Mouse (Mus musculus) limb, embryonic 15.5 days (tissue): ENCODE results near the gene Ankrd60. TPM values are rescaled to one million over a fixed set of nuclear protein-coding genes. Genes with fewer than 3 reads are reported as not detected.

Source experiments
- ATAC-seq: fragments of 200-750 bp; cut with Nextera tagmentation; 2 replicates; pipeline ENCODE4 v1.8.0; 2017; ENCODE audit warnings: low read depth, moderate TSS enrichment; ENCODE audit not compliant: insufficient number of reproducible peaks, low FRiP score, low TSS enrichment
- H3K27ac ChIP-seq: fragments of 300-500 bp; sonication (generic); 2 replicates; pipeline ENCODE4 v1.5.1; 2015; ENCODE audit warnings: moderate library complexity, mild to moderate bottlenecking, inconsistent platforms
- H3K27me3 ChIP-seq: fragments of 300-500 bp; sonication (generic); 2 replicates; pipeline ENCODE4 v1.6.1; 2015; ENCODE audit warnings: inconsistent platforms
- H3K36me3 ChIP-seq: fragments of 300-500 bp; sonication (generic); 2 replicates; pipeline ENCODE4 v1.6.1; 2015; ENCODE audit warnings: inconsistent platforms
- H3K4me1 ChIP-seq: fragments of 300-500 bp; sonication (generic); 2 replicates; pipeline ENCODE4 v1.6.1; 2015; ENCODE audit warnings: inconsistent platforms
- H3K4me2 ChIP-seq: fragments of 300-500 bp; sonication (generic); 2 replicates; pipeline ENCODE4 v1.6.1; 2015; ENCODE audit warnings: mild to moderate bottlenecking, inconsistent platforms
- H3K4me3 ChIP-seq: fragments of 300-500 bp; sonication (generic); 2 replicates; pipeline ENCODE4 v1.5.1; 2015; ENCODE audit warnings: mild to moderate bottlenecking, inconsistent platforms
- H3K9ac ChIP-seq: fragments of 300-500 bp; sonication (generic); 2 replicates; pipeline ENCODE4 v1.6.1; 2015; ENCODE audit warnings: inconsistent platforms
- H3K9me3 ChIP-seq: fragments of 300-500 bp; sonication (generic); 2 replicates; pipeline ENCODE4 v1.6.1; 2016; ENCODE audit warnings: inconsistent platforms
- WGBS: fragments of 180-500 bp; shearing (Covaris S2); methylation state at CpG from one replicate; pipeline ENCODE4 v1.1.7; 2015; 5-methylcytosine and 5-hydroxymethylcytosine counted together
- polyA plus RNA-seq: library from polyadenylated mRNA; unstranded; fragments of >200 nt; fragmentation: Nextera tagmentation; extraction: Ambion mirVana; gene quantifications from 2 replicates; pipeline ENCODE4 v1.2.1, GENCODE M21; 2015

The Ankrd60 gene
- polyA plus RNA-seq, result not detected in 2 replicates

DNA sequence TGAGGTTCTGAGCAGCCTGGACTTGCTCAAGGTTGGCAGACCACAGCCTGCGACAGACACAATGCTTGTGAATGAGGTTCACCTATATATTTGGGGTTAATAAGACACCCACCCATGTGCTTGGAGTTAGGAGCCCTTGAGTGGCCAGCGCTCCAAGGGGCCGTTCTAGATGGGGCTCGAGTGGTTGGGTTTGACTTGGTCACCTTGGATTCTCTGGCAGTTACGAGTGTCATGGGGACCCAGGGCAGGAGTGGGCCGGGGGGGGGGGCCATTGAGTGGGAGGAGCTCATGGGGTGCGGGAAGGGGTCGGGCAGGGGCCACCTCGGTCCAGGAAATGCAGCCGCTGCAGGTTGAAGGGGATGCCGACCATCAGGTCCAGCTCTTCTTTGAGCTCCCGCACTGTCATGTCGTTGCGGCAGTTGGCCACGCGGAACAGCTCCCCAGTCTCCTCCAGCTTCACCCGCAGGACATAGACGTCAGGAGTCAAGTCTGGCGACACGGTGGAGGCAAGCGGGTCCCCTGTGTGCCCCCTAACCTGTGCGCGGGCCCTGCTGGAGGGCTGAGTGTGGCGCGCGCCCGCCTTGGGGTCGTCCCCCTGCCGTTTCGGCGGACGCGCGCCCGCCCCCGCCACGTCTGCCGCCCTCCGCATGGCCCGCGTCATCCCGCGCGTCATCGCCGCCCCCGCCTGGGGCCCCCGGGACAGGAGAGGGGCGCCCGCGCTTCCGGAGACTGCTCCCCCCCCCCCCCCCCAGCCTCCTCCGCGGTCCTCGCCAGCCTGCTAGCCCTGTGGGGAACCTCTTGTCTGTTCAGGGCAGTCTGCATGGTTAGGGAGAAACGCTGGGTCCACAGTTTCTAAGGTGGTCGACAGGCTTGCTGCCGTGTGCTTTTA, at the start of gene Ankrd60:
Gene Ankrd60, minus strand, starts transcription at position 697 of the 889 bp plus-strand sequence.
- H3K9ac ChIP-seq, result 0 out of 2 replicates have a peak within 1 kb of the TSS, but pooled peaks have one; percentile 1
- H3K4me2 ChIP-seq, result peak within 1 kb of the TSS; percentile 76
- peaks cover 10% of the 10 kb centered on the region for H3K4me1 ChIP-seq
- H3K36me3 ChIP-seq, result no peaks in the 10 kb centered on the region
- peak within 1 kb of the TSS; percentile 43 for H3K4me3 ChIP-seq
- no peak within 1 kb of the TSS for H3K27ac ChIP-seq
- no peaks in the 10 kb centered on the region for H3K9me3 ChIP-seq
- peaks cover 15% of the 10 kb centered on the region for H3K27me3 ChIP-seq
- 9% methylated on average over 55 of the region's 58 CpGs for WGBS
- ATAC-seq, result peak; percentile 64; the same call in 1 of the 2 replicates

GRCm38 (mm10) chr2:173625786-173626185, 47.6 kb upstream of the Ankrd60 start:
- H3K27me3 ChIP-seq, result no peaks in the 10 kb centered on the region
- H3K4me2 ChIP-seq, result no peak overlapping the region
- no peak overlapping the region for H3K4me3 ChIP-seq
- 90% methylated on average over 3 of the region's 3 CpGs for WGBS
- H3K36me3 ChIP-seq, result no peaks in the 10 kb centered on the region; the same call in 1 of the 2 replicates
- H3K4me1 ChIP-seq, result peaks cover 19% of the 10 kb centered on the region
- H3K27ac ChIP-seq, result no peak overlapping the region
- H3K9me3 ChIP-seq, result no peaks in the 10 kb centered on the region
- no peak overlapping the region for H3K9ac ChIP-seq
- ATAC-seq, result no peak

- H3K9ac ChIP-seq, result no peak overlapping the region
- 45% methylated on average over 7 of the region's 7 CpGs for WGBS
- H3K4me2 ChIP-seq, result no peak overlapping the region
- H3K9me3 ChIP-seq, result no peaks in the 10 kb centered on the region
- H3K4me1 ChIP-seq, result peaks cover 19% of the 10 kb centered on the region
- H3K36me3 ChIP-seq, result peaks cover 6% of the 10 kb centered on the region; the same call in 1 of the 2 replicates
- H3K4me3 ChIP-seq, result no peak overlapping the region
- ATAC-seq, result no peak
- 0 out of 2 replicates have a peak overlapping the region, but pooled peaks have one; percentile 33 for H3K27ac ChIP-seq
- no peaks in the 10 kb centered on the region for H3K27me3 ChIP-seq
Measured at GRCm38 (mm10) chr2:173624667-173625066, 46.5 kb upstream of the Ankrd60 start.

GRCm38 (mm10) chr2:173622173-173622601, 44.0 kb upstream of the Ankrd60 start:
- Histone ChIP-seq H3K9ac (no peak overlapping the region), H3K4me2 (no peak overlapping the region), H3K27me3 (no peaks in the 10 kb centered on the region), H3K4me1 (peaks cover 19% of the 10 kb centered on the region), H3K27ac (0 out of 2 replicates have a peak overlapping the region, but pooled peaks have one; percentile 11), H3K4me3 (no peak overlapping the region), H3K36me3 (peaks cover 7% of the 10 kb centered on the region; the same call in 1 of the 2 replicates), H3K9me3 (no peaks in the 10 kb centered on the region)
- ATAC-seq, result no peak
- 60% methylated on average over 7 of the region's 7 CpGs for WGBS

DNA sequence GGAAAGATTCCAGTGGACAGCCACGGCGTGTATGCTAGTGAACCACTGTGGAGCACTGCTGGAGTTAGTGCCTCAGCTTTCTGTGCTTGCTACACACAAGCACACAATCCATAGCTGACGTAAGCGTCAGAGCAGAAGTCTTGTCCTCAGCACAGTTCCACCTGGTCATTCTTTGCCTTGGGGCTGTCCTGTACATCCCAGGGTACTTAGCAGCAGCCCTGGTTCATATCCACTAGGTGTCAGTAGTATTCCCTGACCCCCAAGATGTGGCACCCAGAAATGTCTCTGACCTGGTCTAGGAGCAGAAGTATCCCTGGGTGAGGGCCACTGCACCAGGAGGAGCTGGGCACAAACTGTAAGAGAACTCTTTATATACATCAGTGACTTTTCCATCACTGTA, 42.5 kb upstream of the Ankrd60 start:
- Histone ChIP-seq H3K4me2 (no peak overlapping the region), H3K9ac (no peak overlapping the region), H3K27me3 (no peaks in the 10 kb centered on the region), H3K27ac (no peak overlapping the region), H3K9me3 (no peaks in the 10 kb centered on the region), H3K36me3 (peaks cover 9% of the 10 kb centered on the region; the same call in 1 of the 2 replicates), H3K4me3 (no peak overlapping the region), H3K4me1 (peaks cover 19% of the 10 kb centered on the region)
- WGBS, result 93% methylated on average over 4 of the region's 4 CpGs
- ATAC-seq, result no peak

GRCm38 (mm10) chr2:173619132-173619531, 41.0 kb upstream of the Ankrd60 start:
- peaks cover 21% of the 10 kb centered on the region for H3K36me3 ChIP-seq
- H3K9ac ChIP-seq, result no peak overlapping the region
- peaks cover 11% of the 10 kb centered on the region for H3K4me1 ChIP-seq
- no peak overlapping the region for H3K4me2 ChIP-seq
- no peak overlapping the region for H3K4me3 ChIP-seq
- no peak overlapping the region for H3K27ac ChIP-seq
- H3K27me3 ChIP-seq, result no peaks in the 10 kb centered on the region
- H3K9me3 ChIP-seq, result no peaks in the 10 kb centered on the region
- ATAC-seq, result no peak
- WGBS, result 85% methylated on average over 5 of the region's 5 CpGs

DNA sequence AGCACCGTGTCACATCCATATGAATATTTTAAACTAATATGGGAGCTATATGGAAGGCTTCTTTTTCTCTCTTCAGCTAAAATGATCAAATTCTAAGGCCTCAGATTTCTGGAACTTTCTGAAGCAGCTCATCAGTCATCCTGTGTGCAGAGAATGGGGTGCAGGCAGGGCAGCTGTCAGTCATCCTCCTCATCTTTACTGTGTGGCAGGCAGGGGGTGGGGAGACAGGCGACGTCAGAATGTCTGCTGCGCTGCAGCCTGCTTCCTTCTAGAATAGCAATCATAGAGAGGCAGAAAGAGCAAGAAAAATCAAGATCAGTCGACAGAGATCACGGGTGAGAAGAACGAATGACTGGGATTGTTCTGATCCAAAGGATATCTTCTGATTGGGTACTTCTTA, 38.0 kb upstream of the Ankrd60 start:
- H3K4me3 ChIP-seq, result no peak overlapping the region
- H3K4me1 ChIP-seq, result no peaks in the 10 kb centered on the region
- peaks cover 34% of the 10 kb centered on the region for H3K36me3 ChIP-seq
- no peak overlapping the region for H3K9ac ChIP-seq
- no peak for ATAC-seq
- no peak overlapping the region for H3K4me2 ChIP-seq
- H3K27me3 ChIP-seq, result no peaks in the 10 kb centered on the region
- H3K27ac ChIP-seq, result no peak overlapping the region
- 75% methylated on average over 7 of the region's 7 CpGs for WGBS
- no peaks in the 10 kb centered on the region for H3K9me3 ChIP-seq

DNA sequence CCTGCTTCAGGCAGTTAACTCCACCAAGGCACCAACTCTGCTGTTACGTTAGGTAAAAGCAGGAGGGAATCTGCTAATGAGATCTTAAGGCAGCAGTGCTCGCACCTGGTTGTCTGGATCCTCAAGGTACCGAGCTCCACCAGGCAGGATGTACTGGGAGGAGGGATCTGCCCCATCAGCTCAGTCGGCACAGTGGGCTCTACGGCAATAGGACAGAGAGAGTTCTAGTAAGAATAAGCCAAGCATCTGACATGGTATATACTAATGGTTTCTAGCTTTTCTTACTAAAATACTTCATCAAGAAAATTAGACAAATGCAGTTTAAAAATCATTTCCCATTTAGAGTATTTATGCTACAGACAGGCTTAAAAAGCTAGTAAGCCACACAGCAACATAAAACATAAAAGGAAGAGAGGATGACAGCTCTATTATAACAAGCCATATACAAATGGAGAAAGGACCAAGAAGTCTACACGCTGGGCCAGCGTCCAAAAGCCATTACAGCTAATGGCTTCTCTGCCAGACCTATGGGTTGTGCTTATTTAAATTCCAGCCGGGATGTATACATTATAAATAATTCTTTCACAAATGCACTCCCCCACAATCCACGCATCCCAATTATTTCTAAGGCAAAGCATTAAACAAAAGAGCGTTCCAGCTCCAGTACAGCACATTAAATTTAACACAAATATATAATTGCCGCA, 37.4 kb upstream of the Ankrd60 start:
- Histone ChIP-seq H3K27ac (no peak overlapping the region), H3K4me2 (no peak overlapping the region), H3K36me3 (peaks cover 36% of the 10 kb centered on the region), H3K9ac (no peak overlapping the region), H3K27me3 (no peaks in the 10 kb centered on the region), H3K4me3 (no peak overlapping the region), H3K4me1 (no peaks in the 10 kb centered on the region), H3K9me3 (no peaks in the 10 kb centered on the region)
- WGBS, result 74% methylated on average over 11 of the region's 11 CpGs
- no peak for ATAC-seq

DNA sequence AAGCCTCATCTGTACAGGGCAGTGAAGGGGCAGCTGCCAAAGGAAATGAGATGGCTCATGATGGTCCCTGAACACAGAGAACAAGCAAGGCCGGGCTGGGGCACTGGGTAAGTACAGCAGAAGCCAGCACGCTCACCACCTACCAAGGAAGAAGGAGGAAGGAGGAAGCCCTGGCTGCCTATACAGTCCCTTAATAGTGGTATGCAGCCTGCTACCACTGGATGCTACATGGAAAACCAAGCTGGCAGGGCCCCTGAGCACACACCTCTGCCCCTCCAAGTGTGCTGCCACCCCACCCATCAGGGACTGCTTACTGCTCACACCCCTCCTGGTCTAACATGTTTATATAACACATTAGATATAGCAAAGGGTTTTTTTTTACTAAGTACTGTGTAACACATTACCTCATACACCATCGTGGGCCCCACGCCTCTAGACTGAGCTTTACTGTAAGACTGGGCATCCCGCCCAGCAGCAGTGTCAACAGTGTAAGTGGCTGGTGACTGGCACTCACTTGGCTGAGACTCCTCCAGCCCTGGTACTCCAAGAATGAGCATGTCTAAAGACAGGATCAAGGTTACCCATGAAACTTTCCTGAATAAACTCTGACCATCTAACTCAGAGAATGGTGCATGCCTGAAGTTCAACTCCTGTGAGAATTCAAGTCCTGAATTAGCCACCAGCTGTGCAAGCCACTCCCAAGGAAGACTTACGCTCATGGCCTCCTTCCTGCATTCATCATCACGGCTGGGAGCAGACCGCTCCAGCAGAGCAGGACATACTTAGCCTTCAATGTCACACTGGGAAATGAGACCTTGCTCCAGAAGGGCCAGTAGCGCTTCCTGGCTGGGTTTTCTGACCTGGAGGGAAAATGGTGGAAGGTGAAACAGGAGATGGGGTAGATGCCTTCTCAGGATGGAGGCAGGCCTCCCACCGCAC, 30.1 kb upstream of the Ankrd60 start:
- Histone ChIP-seq H3K27ac (peak overlapping the region; percentile 78), H3K4me1 (peaks cover 18% of the 10 kb centered on the region), H3K36me3 (peaks cover 32% of the 10 kb centered on the region), H3K27me3 (no peaks in the 10 kb centered on the region), H3K9me3 (no peaks in the 10 kb centered on the region), H3K4me3 (no peak overlapping the region), H3K9ac (no peak overlapping the region), H3K4me2 (no peak overlapping the region)
- 53% methylated on average over 10 of the region's 10 CpGs for WGBS
- peak; percentile 89 for ATAC-seq

DNA sequence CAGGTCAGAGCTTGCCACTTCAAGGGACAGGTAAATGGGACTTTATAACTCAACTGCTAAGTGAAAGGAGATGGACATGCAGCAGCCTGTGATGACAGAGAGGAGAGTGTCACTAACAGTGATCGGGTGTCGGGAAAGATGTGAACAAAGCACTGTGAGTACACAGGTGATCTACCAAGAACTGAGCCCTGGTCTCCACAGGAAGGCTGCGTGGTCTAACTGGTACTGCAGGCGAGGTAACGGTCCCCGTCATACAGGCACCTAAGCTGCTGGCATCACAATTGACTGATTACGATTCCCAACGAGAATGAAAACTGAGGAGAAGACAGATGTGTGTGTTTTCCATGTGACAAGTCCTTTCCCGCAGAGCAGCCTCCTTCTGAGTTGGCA, 28.2 kb upstream of the Ankrd60 start:
- no peak for ATAC-seq
- Histone ChIP-seq H3K9me3 (no peaks in the 10 kb centered on the region), H3K36me3 (peaks cover 36% of the 10 kb centered on the region), H3K4me2 (no peak overlapping the region), H3K4me3 (no peak overlapping the region), H3K9ac (no peak overlapping the region), H3K27me3 (no peaks in the 10 kb centered on the region), H3K4me1 (peaks cover 18% of the 10 kb centered on the region), H3K27ac (no peak overlapping the region)
- WGBS, result 83% methylated on average over 9 of the region's 9 CpGs

- H3K27ac ChIP-seq, result no peak overlapping the region
- no peak overlapping the region for H3K9ac ChIP-seq
- no peak overlapping the region for H3K4me3 ChIP-seq
- H3K27me3 ChIP-seq, result no peaks in the 10 kb centered on the region
- H3K4me2 ChIP-seq, result no peak overlapping the region
- WGBS, result 52% methylated on average over 12 of the region's 12 CpGs
- peaks cover 18% of the 10 kb centered on the region for H3K4me1 ChIP-seq
- ATAC-seq, result no peak
- no peaks in the 10 kb centered on the region for H3K9me3 ChIP-seq
- peaks cover 36% of the 10 kb centered on the region for H3K36me3 ChIP-seq
Measured at GRCm38 (mm10) chr2:173605713-173606414, 27.7 kb upstream of the Ankrd60 start.
